ENCODE assay signal across 8 mouse cellular contexts in genomic region chr8:70653226-70653625, GRCm38 (mm10). TPM values are rescaled to one million over a fixed set of nuclear protein-coding genes. Genes with fewer than 3 reads are reported as not detected.
A peak's percentile ranks its signal among the peaks of the same experiment; 100 is the strongest.
DNase-seq lines count a peak whose midpoint lies in the region; ATAC-seq and TF ChIP-seq lines count a peak whose summit lies in the region.

No protein-coding gene starts in this region.

- H3K36me3 ChIP-seq in midbrain, embryonic 11.5 days (ENCODE audit: control insufficient read depth, insufficient read depth, low read length) = peaks cover 12% of the 10 kb centered on the region
- H3K36me3 ChIP-seq in midbrain, embryonic 13.5 days = peaks cover 49% of the 10 kb centered on the region
- peaks cover 57% of the 10 kb centered on the region for H3K36me3 ChIP-seq in intestine, postnatal 0 days (ENCODE audit: control insufficient read depth, insufficient read depth)

- H3K4me3 ChIP-seq in midbrain, embryonic 11.5 days (ENCODE audit: low read depth, low read length) = no peak overlapping the region
- no peak overlapping the region for H3K4me3 ChIP-seq in midbrain, embryonic 13.5 days (replicated peaks)
- no peak overlapping the region for H3K4me3 ChIP-seq in intestine, postnatal 0 days (ENCODE audit: low read depth, low read length)

- peak; percentile 93 for TF ChIP-seq CTCF in intestine, postnatal 0 days (IDR thresholded peaks at IDR 0.05; ENCODE audit: low read depth)

- peaks cover 35% of the 10 kb centered on the region for H3K4me1 ChIP-seq in midbrain, embryonic 11.5 days (ENCODE audit: control insufficient read depth, insufficient read depth, low read length)
- H3K4me1 ChIP-seq in midbrain, embryonic 13.5 days (replicated peaks) = peaks cover 65% of the 10 kb centered on the region
- H3K4me1 ChIP-seq in intestine, postnatal 0 days (replicated peaks; ENCODE audit: control insufficient read depth, insufficient read depth, low read length) = peaks cover 15% of the 10 kb centered on the region; the same call in 1 of the 2 replicates

- 58% methylated on average over 2 of the region's 2 CpGs for WGBS in midbrain, embryonic 11.5 days
- WGBS in midbrain, embryonic 13.5 days = 60% methylated on average over 2 of the region's 2 CpGs
- 34% methylated on average over 2 of the region's 2 CpGs for WGBS in intestine, postnatal 0 days

- no peak for ATAC-seq in midbrain, embryonic 11.5 days (ENCODE audit: low FRiP score)
- ATAC-seq in midbrain, embryonic 13.5 days = no peak
- peak; percentile 49 for ATAC-seq in intestine, postnatal 0 days

- H3K9me3 ChIP-seq in midbrain, embryonic 11.5 days (ENCODE audit: control insufficient read depth, low read length) = no peaks in the 10 kb centered on the region
- H3K9me3 ChIP-seq in midbrain, embryonic 13.5 days = no peaks in the 10 kb centered on the region
- no peaks in the 10 kb centered on the region for H3K9me3 ChIP-seq in intestine, postnatal 0 days (ENCODE audit: control insufficient read depth)

- no peak overlapping the region for H3K4me2 ChIP-seq in midbrain, embryonic 11.5 days
- no peak overlapping the region for H3K4me2 ChIP-seq in midbrain, embryonic 13.5 days (replicated peaks)
- no peak overlapping the region for H3K4me2 ChIP-seq in intestine, postnatal 0 days (replicated peaks; ENCODE audit: low read depth)

- peak; percentile 95 for DNase-seq in midbrain, embryonic 11.5 days (ENCODE audit: low spot score, missing footprints)
- peak; percentile 58 for DNase-seq in Muller cell, postnatal 12 days (ENCODE audit: inconsistent ontology term)
- peak; percentile 69 for DNase-seq in embryo, embryonic 10.5 days (ENCODE audit: low spot score)
- peak; percentile 85 for DNase-seq in naive thymus-derived CD4-positive, alpha-beta T cell, adult 2 months (ENCODE audit: low read depth)
- DNase-seq in c-Kit-positive CD71-positive TER-119-positive erythroid progenitor cells, embryonic 14.5 days (ENCODE audit: low spot score) = no peak
- DNase-seq in cerebellum, postnatal 36 days = no peak

- H3K9ac ChIP-seq in midbrain, embryonic 11.5 days (ENCODE audit: low read length) = no peak overlapping the region
- H3K9ac ChIP-seq in midbrain, embryonic 13.5 days (replicated peaks) = no peak overlapping the region
- no peak overlapping the region for H3K9ac ChIP-seq in intestine, postnatal 0 days (ENCODE audit: low read depth, low read length)

- H3K27me3 ChIP-seq in midbrain, embryonic 11.5 days (ENCODE audit: control insufficient read depth, insufficient read depth, low read length) = no peaks in the 10 kb centered on the region
- H3K27me3 ChIP-seq in midbrain, embryonic 13.5 days = no peaks in the 10 kb centered on the region
- no peaks in the 10 kb centered on the region for H3K27me3 ChIP-seq in intestine, postnatal 0 days (replicated peaks; ENCODE audit: control insufficient read depth, insufficient read depth, low read length)

- H3K27ac ChIP-seq in midbrain, embryonic 11.5 days (ENCODE audit: low read depth, low read length) = 0 out of 2 replicates have a peak overlapping the region, but pooled peaks have one; percentile 10
- no peak overlapping the region for H3K27ac ChIP-seq in midbrain, embryonic 13.5 days
- H3K27ac ChIP-seq in intestine, postnatal 0 days (ENCODE audit: low read depth, low read length) = peak overlapping the region; percentile 31

RNA-seq across cellular contexts. Expression of gene Pgpep1, which starts 7.0 kb away (rescaled TPM):
- polyA plus RNA-seq in midbrain, embryonic 11.5 days (2014; fragmentation: Nextera tagmentation; extraction: Ambion mirVana) = 103 and 108 TPM in 2 replicates
- polyA plus RNA-seq in midbrain, embryonic 13.5 days (2015; fragmentation: Nextera tagmentation; extraction: Ambion mirVana) = 87.5 and 99.4 TPM in 2 replicates
- 79.0 and 92.1 TPM in 2 replicates for polyA plus RNA-seq in intestine, postnatal 0 days (2015; fragmentation: Nextera tagmentation; extraction: Ambion mirVana)

RNA-seq across cellular contexts. Expression of gene Lsm4, which starts 19.8 kb away (rescaled TPM):
- polyA plus RNA-seq in midbrain, embryonic 11.5 days (2014; fragmentation: Nextera tagmentation; extraction: Ambion mirVana) = 305 and 326 TPM in 2 replicates
- 176 and 201 TPM in 2 replicates for polyA plus RNA-seq in midbrain, embryonic 13.5 days (2015; fragmentation: Nextera tagmentation; extraction: Ambion mirVana)
- 181 and 182 TPM in 2 replicates for polyA plus RNA-seq in intestine, postnatal 0 days (2015; fragmentation: Nextera tagmentation; extraction: Ambion mirVana)

RNA-seq across cellular contexts. Expression of gene Gdf15, which starts 21.0 kb away (rescaled TPM):
- polyA plus RNA-seq in midbrain, embryonic 11.5 days (2014; fragmentation: Nextera tagmentation; extraction: Ambion mirVana) = 0.10 and 0.11 TPM in 2 replicates
- 0.30 TPM in 1 of 2 replicates, not detected in the other for polyA plus RNA-seq in midbrain, embryonic 13.5 days (2015; fragmentation: Nextera tagmentation; extraction: Ambion mirVana)
- 1.7 and 1.9 TPM in 2 replicates for polyA plus RNA-seq in intestine, postnatal 0 days (2015; fragmentation: Nextera tagmentation; extraction: Ambion mirVana)

RNA-seq across cellular contexts. Expression of gene Lrrc25, which starts 37.3 kb away (rescaled TPM):
- 1.2 and 1.3 TPM in 2 replicates for polyA plus RNA-seq in midbrain, embryonic 11.5 days (2014; fragmentation: Nextera tagmentation; extraction: Ambion mirVana)
- polyA plus RNA-seq in midbrain, embryonic 13.5 days (2015; fragmentation: Nextera tagmentation; extraction: Ambion mirVana) = 1.1 and 1.2 TPM in 2 replicates
- polyA plus RNA-seq in intestine, postnatal 0 days (2015; fragmentation: Nextera tagmentation; extraction: Ambion mirVana) = 2.1 and 2.2 TPM in 2 replicates

RNA-seq across cellular contexts. Expression of gene Ssbp4, which starts 44.6 kb away (rescaled TPM):
- polyA plus RNA-seq in midbrain, embryonic 11.5 days (2014; fragmentation: Nextera tagmentation; extraction: Ambion mirVana) = 87.8 and 96.9 TPM in 2 replicates
- 123 and 129 TPM in 2 replicates for polyA plus RNA-seq in midbrain, embryonic 13.5 days (2015; fragmentation: Nextera tagmentation; extraction: Ambion mirVana)
- polyA plus RNA-seq in intestine, postnatal 0 days (2015; fragmentation: Nextera tagmentation; extraction: Ambion mirVana) = 63.2 and 65.3 TPM in 2 replicates

Comparison
In these comparisons a context has a peak if more than half of its experiments do, and no peak if none do; other contexts are left out.
1. DNase-seq: peak in midbrain, embryonic 11.5 days (single experiment), Muller cell, postnatal 12 days (single experiment), embryo, embryonic 10.5 days (single experiment) and naive thymus-derived CD4-positive, alpha-beta T cell, adult 2 months (single experiment); none in c-Kit-positive CD71-positive TER-119-positive erythroid progenitor cells, embryonic 14.5 days (single experiment) and cerebellum, postnatal 36 days (0 of 2).